Comparison of ENCODE assay signal across 8 mouse cellular contexts in genomic region chr12:26456028-26456698, GRCm38 (mm10). TPM values are rescaled to one million over a fixed set of nuclear protein-coding genes. Genes with fewer than 3 reads are reported as not detected.
DNase-seq lines count a peak whose midpoint lies in the region; ATAC-seq and TF ChIP-seq lines count a peak whose summit lies in the region.

Rsad2 (minus strand) TSS chr12:26456452.

- no peaks in the 10 kb centered on the region for H3K36me3 ChIP-seq in hindbrain, embryonic 14.5 days (replicated peaks; ENCODE audit: control insufficient read depth, insufficient read depth)
- H3K36me3 ChIP-seq in limb, embryonic 14.5 days (ENCODE audit: control insufficient read depth, insufficient read depth, low read length) = no peaks in the 10 kb centered on the region
- no peaks in the 10 kb centered on the region for H3K36me3 ChIP-seq in thymus, adult 2 months (ENCODE audit: control insufficient read depth, insufficient read depth, low read length)

- H3K4me1 ChIP-seq in hindbrain, embryonic 14.5 days (replicated peaks; ENCODE audit: control insufficient read depth, insufficient read depth, low read length) = no peaks in the 10 kb centered on the region
- H3K4me1 ChIP-seq in limb, embryonic 14.5 days (ENCODE audit: control insufficient read depth, insufficient read depth, low read length) = peaks cover 14% of the 10 kb centered on the region; the same call in 1 of the 2 replicates
- peaks cover 16% of the 10 kb centered on the region for H3K4me1 ChIP-seq in thymus, adult 2 months (replicated peaks; ENCODE audit: control insufficient read depth, insufficient read depth, low read length)

- TF ChIP-seq POLR2A in limb, embryonic 14.5 days (IDR thresholded peaks at IDR 0.05; ENCODE audit: borderline replicate concordance, extremely low read depth, insufficient read depth, insufficient read length) = no peak
- no peak for TF ChIP-seq POLR2A in thymus, adult 2 months (IDR thresholded peaks at IDR 0.05; ENCODE audit: control insufficient read depth, extremely low read depth, insufficient read depth, low read length, poor library complexity)

- WGBS in hindbrain, embryonic 14.5 days = 43% methylated on average over 13 of the region's 13 CpGs
- 34% methylated on average over 13 of the region's 13 CpGs for WGBS in limb, embryonic 14.5 days
- 13% methylated on average over 13 of the region's 13 CpGs for WGBS in thymus, adult 2 months

- no peak within 1 kb of the TSS for H3K9ac ChIP-seq in hindbrain, embryonic 14.5 days
- H3K9ac ChIP-seq in limb, embryonic 14.5 days (ENCODE audit: low read depth, low read length, severe bottlenecking) = no peak within 1 kb of the TSS

- DNase-seq in layer of hippocampus, adult 2 months (ENCODE audit: low spot score in 2 of 2) = peak in 1 of 2 experiments; percentile 10
- no peak for DNase-seq in layer of hippocampus, postnatal 36 days
- peak in 1 of 2 experiments; percentile 34 for DNase-seq in adrenal gland, postnatal 4 days (ENCODE audit: low spot score in 2 of 2)
- peak; percentile 76 for DNase-seq in forelimb bud, embryonic 11.5 days (ENCODE audit: low read depth, low spot score)
- DNase-seq in hindbrain, embryonic 14.5 days (ENCODE audit: low spot score) = peak; percentile 51
- peak; percentile 82 for DNase-seq in limb, embryonic 14.5 days (ENCODE audit: low spot score)
- peak; percentile 86 for DNase-seq in thymus, adult 2 months

- 0 out of 2 replicates have a peak within 1 kb of the TSS, but pooled peaks have one; percentile 12 for H3K4me2 ChIP-seq in hindbrain, embryonic 14.5 days (replicated peaks)
- no peak within 1 kb of the TSS; the same call in 1 of the 2 replicates for H3K4me2 ChIP-seq in limb, embryonic 14.5 days (replicated peaks; ENCODE audit: low read depth, low read length, severe bottlenecking)

- H3K27ac ChIP-seq in layer of hippocampus, adult 2 months = peak within 1 kb of the TSS; percentile 11; the same call in 1 of the 2 replicates
- no peak within 1 kb of the TSS for H3K27ac ChIP-seq in hindbrain, embryonic 14.5 days
- H3K27ac ChIP-seq in limb, embryonic 14.5 days (replicated peaks; ENCODE audit: low read depth, low read length) = no peak within 1 kb of the TSS
- H3K27ac ChIP-seq in thymus, adult 2 months (ENCODE audit: control insufficient read depth, insufficient read depth, low read length) = peak within 1 kb of the TSS; percentile 9; the same call in 1 of the 2 replicates

- no peaks in the 10 kb centered on the region for H3K9me3 ChIP-seq in hindbrain, embryonic 14.5 days (ENCODE audit: control insufficient read depth, low read length)
- H3K9me3 ChIP-seq in limb, embryonic 14.5 days (ENCODE audit: control insufficient read depth, low read length) = no peaks in the 10 kb centered on the region

- ATAC-seq in hindbrain, embryonic 14.5 days (ENCODE audit: low FRiP score) = no peak
- ATAC-seq in limb, embryonic 14.5 days (ENCODE audit: low FRiP score, low read depth) = peak; percentile 88
- ATAC-seq in monocyte, adult 5-6 weeks (replicated peaks; ENCODE audit: insufficient number of reproducible peaks, low FRiP score, low TSS enrichment, poor library complexity, severe bottlenecking) = peak; percentile 57

- TF ChIP-seq CTCF in layer of hippocampus, adult 2 months (conservative IDR thresholded peaks at IDR 0.05) = no peak
- TF ChIP-seq CTCF in thymus, adult 2 months (IDR thresholded peaks at IDR 0.05; ENCODE audit: borderline replicate concordance, control insufficient read depth, extremely low read depth, insufficient read depth, low read length, poor library complexity) = no peak

- no peaks in the 10 kb centered on the region for H3K27me3 ChIP-seq in hindbrain, embryonic 14.5 days (ENCODE audit: control insufficient read depth, insufficient read depth, low read length)
- no peaks in the 10 kb centered on the region for H3K27me3 ChIP-seq in limb, embryonic 14.5 days (ENCODE audit: control insufficient read depth, insufficient read depth, low read length)
- H3K27me3 ChIP-seq in thymus, adult 2 months (ENCODE audit: control insufficient read depth, insufficient read depth, low read length) = no peaks in the 10 kb centered on the region

- H3K4me3 ChIP-seq in layer of hippocampus, adult 2 months = peak within 1 kb of the TSS; percentile 21
- no peak within 1 kb of the TSS for H3K4me3 ChIP-seq in hindbrain, embryonic 14.5 days (replicated peaks; ENCODE audit: low read length)
- H3K4me3 ChIP-seq in limb, embryonic 14.5 days (replicated peaks; ENCODE audit: low read length) = no peak within 1 kb of the TSS
- H3K4me3 ChIP-seq in thymus, adult 2 months (ENCODE audit: control insufficient read depth, insufficient read depth, low read length) = peak within 1 kb of the TSS; percentile 15

RNA-seq across cellular contexts. Expression of gene Rsad2, which starts in this region (rescaled TPM):
- 1 to 10 TPM in 1 of 2 experiments, under 1 TPM in 1; 0.61 to 1.1 TPM for total RNA-seq in layer of hippocampus, adult 2 months (2021)
- total RNA-seq in layer of hippocampus, postnatal 36 days (2021) = under 1 TPM; 0.30 to 0.57 TPM
- 10 to 100 TPM; 16.1 to 19.5 TPM for total RNA-seq in adrenal gland, postnatal 4 days (2021)
- polyA plus RNA-seq in hindbrain, embryonic 14.5 days (2014; fragmentation: Nextera tagmentation; extraction: Ambion mirVana) = 0.42 and 0.58 TPM in 2 replicates
- polyA plus RNA-seq in limb, embryonic 14.5 days (2012; rRNA removed) = 0.46 and 0.55 TPM in 2 replicates
- polyA plus RNA-seq in limb, embryonic 14.5 days (2014; fragmentation: Nextera tagmentation; extraction: Ambion mirVana) = 0.66 and 0.91 TPM in 2 replicates
- total RNA-seq in monocyte, adult 5-6 weeks (2017) = 5.8 to 27.1 TPM (median 20.9 TPM) in 3 replicates
- polyA plus RNA-seq in thymus, adult 2 months (2012; rRNA removed) = 2.9 TPM in 2 replicates

Comparison
In these comparisons a context has a peak if more than half of its experiments do, and no peak if none do; other contexts are left out.
1. Peak in DNase-seq and H3K4me2 ChIP-seq in hindbrain, embryonic 14.5 days; RNA of the gene not detected or under 1 TPM.
2. Peak in DNase-seq and ATAC-seq in limb, embryonic 14.5 days; RNA of the gene not detected or under 1 TPM.
3. DNase-seq: peak in forelimb bud, embryonic 11.5 days (single experiment) and thymus, adult 2 months (single experiment); none in layer of hippocampus, postnatal 36 days (0 of 2).
4. H3K27ac ChIP-seq: peak in layer of hippocampus, adult 2 months (single experiment) and thymus, adult 2 months (single experiment); none in hindbrain, embryonic 14.5 days (single experiment) and limb, embryonic 14.5 days (single experiment).
5. H3K4me3 ChIP-seq: peak in layer of hippocampus, adult 2 months (single experiment) and thymus, adult 2 months (single experiment); none in hindbrain, embryonic 14.5 days (single experiment) and limb, embryonic 14.5 days (single experiment).